Comparison of ENCODE assay signal across 8 mouse cellular contexts in the genomic region with DNA sequence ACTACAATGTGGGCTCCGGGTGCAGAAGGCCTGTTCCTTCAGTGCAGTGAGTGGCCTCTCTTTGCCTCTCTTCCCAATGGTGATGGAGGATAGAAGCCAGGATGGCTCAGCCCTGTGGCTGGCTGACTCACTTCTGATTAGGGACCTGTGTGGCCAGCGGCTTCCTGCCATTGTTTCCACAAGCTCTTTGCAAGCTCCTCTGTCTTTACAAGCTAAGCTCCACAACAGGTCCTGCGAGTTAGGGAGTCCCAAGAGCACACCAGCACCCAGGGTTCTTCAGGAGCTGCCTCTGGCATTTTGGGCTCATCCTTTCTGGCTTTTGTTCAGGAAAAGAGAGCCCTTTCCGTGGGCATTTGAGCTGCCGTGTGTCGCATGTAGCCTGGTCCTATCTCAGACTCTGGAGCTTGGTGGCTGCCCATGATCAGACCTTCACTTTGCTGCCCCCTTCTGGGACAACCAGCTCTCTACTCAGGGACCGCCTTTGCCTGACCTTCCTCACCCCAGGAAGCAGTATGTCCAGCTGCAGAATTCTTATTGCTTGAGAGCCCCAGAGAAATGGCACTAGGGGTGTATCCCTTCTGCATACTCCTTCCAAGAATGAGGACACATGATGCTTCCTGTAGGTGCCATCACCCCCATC.
DNase-seq lines count a peak whose midpoint lies in the region; ATAC-seq and TF ChIP-seq lines count a peak whose summit lies in the region.

No protein-coding gene starts in this region.

- peaks cover 100% of the 10 kb centered on the region for H3K4me1 ChIP-seq in midbrain, embryonic 10.5 days
- peaks cover 70% of the 10 kb centered on the region for H3K4me1 ChIP-seq in midbrain, embryonic 16.5 days (ENCODE audit: control insufficient read depth, insufficient read depth, low read length)
- H3K4me1 ChIP-seq in intestine, postnatal 0 days (replicated peaks; ENCODE audit: control insufficient read depth, insufficient read depth, low read length): peaks cover 28% of the 10 kb centered on the region
- H3K4me1 ChIP-seq in limb, embryonic 12.5 days (replicated peaks): peaks cover 72% of the 10 kb centered on the region
- peaks cover 92% of the 10 kb centered on the region for H3K4me1 ChIP-seq in midbrain, embryonic 14.5 days (ENCODE audit: control insufficient read depth, insufficient read depth, low read length)

- H3K9ac ChIP-seq in midbrain, embryonic 16.5 days (ENCODE audit: low read depth, low read length): no peak overlapping the region
- no peak overlapping the region for H3K9ac ChIP-seq in intestine, postnatal 0 days (ENCODE audit: low read depth, low read length)
- H3K9ac ChIP-seq in limb, embryonic 12.5 days (replicated peaks): 0 out of 2 replicates have a peak overlapping the region, but pooled peaks have one; percentile 31
- H3K9ac ChIP-seq in midbrain, embryonic 14.5 days (replicated peaks; ENCODE audit: low read length): no peak overlapping the region

- peak overlapping the region; percentile 80 for H3K27ac ChIP-seq in midbrain, embryonic 10.5 days (replicated peaks)
- H3K27ac ChIP-seq in midbrain, embryonic 16.5 days (ENCODE audit: low read length): no peak overlapping the region
- peak overlapping the region; percentile 37; the same call in 1 of the 2 replicates for H3K27ac ChIP-seq in intestine, postnatal 0 days (ENCODE audit: low read depth, low read length)
- peak overlapping the region; percentile 36 for H3K27ac ChIP-seq in limb, embryonic 12.5 days
- H3K27ac ChIP-seq in midbrain, embryonic 14.5 days (replicated peaks; ENCODE audit: low read depth, low read length): peak overlapping the region; percentile 74

- peaks cover 8% of the 10 kb centered on the region; the same call in 1 of the 2 replicates for H3K36me3 ChIP-seq in midbrain, embryonic 10.5 days
- H3K36me3 ChIP-seq in midbrain, embryonic 16.5 days (ENCODE audit: control insufficient read depth, insufficient read depth, low read length): no peaks in the 10 kb centered on the region
- H3K36me3 ChIP-seq in intestine, postnatal 0 days (ENCODE audit: control insufficient read depth, insufficient read depth): no peaks in the 10 kb centered on the region
- H3K36me3 ChIP-seq in limb, embryonic 12.5 days: peaks cover 28% of the 10 kb centered on the region
- H3K36me3 ChIP-seq in midbrain, embryonic 14.5 days (ENCODE audit: control insufficient read depth, insufficient read depth, low read length): no peaks in the 10 kb centered on the region; the same call in 1 of the 2 replicates

- TF ChIP-seq CTCF in intestine, postnatal 0 days (IDR thresholded peaks at IDR 0.05; ENCODE audit: low read depth): peak; percentile 88

- no peak overlapping the region for H3K4me2 ChIP-seq in midbrain, embryonic 16.5 days (ENCODE audit: low read length)
- peak overlapping the region; percentile 39 for H3K4me2 ChIP-seq in intestine, postnatal 0 days (replicated peaks; ENCODE audit: low read depth)
- no peak overlapping the region for H3K4me2 ChIP-seq in limb, embryonic 12.5 days
- no peak overlapping the region for H3K4me2 ChIP-seq in midbrain, embryonic 14.5 days (ENCODE audit: low read length)

- H3K27me3 ChIP-seq in midbrain, embryonic 10.5 days (ENCODE audit: low read depth, poor library complexity, severe bottlenecking): peaks cover 34% of the 10 kb centered on the region
- no peaks in the 10 kb centered on the region for H3K27me3 ChIP-seq in midbrain, embryonic 16.5 days (ENCODE audit: control insufficient read depth, insufficient read depth, low read depth, low read length)
- no peaks in the 10 kb centered on the region for H3K27me3 ChIP-seq in intestine, postnatal 0 days (replicated peaks; ENCODE audit: control insufficient read depth, insufficient read depth, low read length)
- H3K27me3 ChIP-seq in limb, embryonic 12.5 days: no peaks in the 10 kb centered on the region
- no peaks in the 10 kb centered on the region for H3K27me3 ChIP-seq in midbrain, embryonic 14.5 days (ENCODE audit: control insufficient read depth, insufficient read depth, low read length)

- no peak for ATAC-seq in midbrain, embryonic 16.5 days
- peak; percentile 61 for ATAC-seq in intestine, postnatal 0 days
- no peak for ATAC-seq in limb, embryonic 12.5 days (ENCODE audit: insufficient number of reproducible peaks, insufficient read depth, low FRiP score, low TSS enrichment, low read depth)
- ATAC-seq in midbrain, embryonic 14.5 days (ENCODE audit: low FRiP score, low TSS enrichment): no peak

- WGBS in midbrain, embryonic 10.5 days: 21% methylated on average over 7 of the region's 7 CpGs
- 15% methylated on average over 7 of the region's 7 CpGs for WGBS in midbrain, embryonic 16.5 days
- WGBS in intestine, postnatal 0 days: 19% methylated on average over 7 of the region's 7 CpGs
- 30% methylated on average over 7 of the region's 7 CpGs for WGBS in limb, embryonic 12.5 days
- WGBS in midbrain, embryonic 14.5 days: 17% methylated on average over 7 of the region's 7 CpGs

- peak; percentile 73 for DNase-seq in midbrain, embryonic 10.5 days (ENCODE audit: low spot score)
- peak; percentile 85 for DNase-seq in embryo, embryonic 10.5 days (ENCODE audit: low spot score)
- peak; percentile 65 to 80 for DNase-seq in gastrocnemius, postnatal 4 days (ENCODE audit: low spot score in 2 of 2)
- peak; percentile 74 for DNase-seq in midbrain, embryonic 14.5 days
- DNase-seq in spleen, adult 18-20 months: peak; percentile 55 to 75

- H3K9me3 ChIP-seq in midbrain, embryonic 10.5 days (replicated peaks): no peaks in the 10 kb centered on the region
- no peaks in the 10 kb centered on the region for H3K9me3 ChIP-seq in midbrain, embryonic 16.5 days (replicated peaks; ENCODE audit: control insufficient read depth, low read length, poor library complexity, severe bottlenecking)
- no peaks in the 10 kb centered on the region for H3K9me3 ChIP-seq in intestine, postnatal 0 days (ENCODE audit: control insufficient read depth)
- no peaks in the 10 kb centered on the region for H3K9me3 ChIP-seq in limb, embryonic 12.5 days
- no peaks in the 10 kb centered on the region for H3K9me3 ChIP-seq in midbrain, embryonic 14.5 days (ENCODE audit: control insufficient read depth, low read length)

- peak overlapping the region; percentile 18; the same call in 1 of the 2 replicates for H3K4me3 ChIP-seq in midbrain, embryonic 10.5 days
- H3K4me3 ChIP-seq in midbrain, embryonic 16.5 days (ENCODE audit: low read depth, low read length): no peak overlapping the region
- H3K4me3 ChIP-seq in intestine, postnatal 0 days (ENCODE audit: low read depth, low read length): no peak overlapping the region
- no peak overlapping the region for H3K4me3 ChIP-seq in limb, embryonic 12.5 days (replicated peaks)
- H3K4me3 ChIP-seq in midbrain, embryonic 14.5 days (replicated peaks; ENCODE audit: low read depth, low read length): no peak overlapping the region
